Mouse (Mus musculus) heart, adult 9 months (tissue): ENCODE measurements at regions not wholly inside any gene's neighbourhood (a gene's known extent, or its start where the extent isn't known, plus 50 kb on each side); places are given as distances from the start of the nearest gene placed in this dataset.

Source experiments
- DNase-seq, 2 experiments: peaks; one replicate each; pipeline ENCODE4 v3.0.0; 2022; ENCODE audit warnings: low spot score in 2 of 2

DNA sequence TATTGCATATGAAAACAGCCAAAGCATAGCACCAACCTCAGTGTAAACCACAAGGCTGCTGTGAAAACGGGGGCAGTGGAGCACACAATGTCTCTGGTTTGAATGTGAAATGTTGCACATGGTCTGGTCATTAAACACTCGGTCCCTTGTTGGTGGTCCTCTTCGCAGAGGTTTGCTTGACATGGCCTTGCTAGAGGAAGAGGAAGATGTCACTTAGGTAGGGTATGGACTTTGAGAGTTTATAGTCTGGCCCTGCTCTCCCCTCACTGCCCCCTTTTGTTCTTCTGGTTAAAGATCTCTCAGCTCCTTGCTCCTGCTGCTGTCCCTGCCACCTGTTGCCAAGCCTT lies 125.9 kb upstream of the Ift57 start:
- no peak for DNase-seq

DNA sequence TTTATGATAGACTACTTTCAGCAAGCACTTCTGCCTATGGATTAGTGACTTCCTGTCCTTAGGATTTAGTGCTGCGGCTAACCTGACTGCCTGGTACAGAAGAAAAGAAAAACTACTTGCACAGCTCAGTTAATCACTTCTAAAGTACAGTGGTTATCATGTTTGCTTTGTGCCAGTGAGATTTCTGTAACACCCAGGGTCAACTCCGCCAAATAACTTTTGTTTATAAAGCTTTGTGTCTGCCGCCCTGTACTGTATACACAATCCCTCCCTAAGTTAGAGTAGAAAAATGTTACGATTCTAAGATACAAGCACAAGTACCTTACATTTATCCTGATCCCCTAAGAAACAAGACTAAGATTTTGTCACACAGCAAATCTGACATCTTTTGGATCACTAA lies 120.1 kb upstream of the Ift57 start:
- no peak for DNase-seq

DNA sequence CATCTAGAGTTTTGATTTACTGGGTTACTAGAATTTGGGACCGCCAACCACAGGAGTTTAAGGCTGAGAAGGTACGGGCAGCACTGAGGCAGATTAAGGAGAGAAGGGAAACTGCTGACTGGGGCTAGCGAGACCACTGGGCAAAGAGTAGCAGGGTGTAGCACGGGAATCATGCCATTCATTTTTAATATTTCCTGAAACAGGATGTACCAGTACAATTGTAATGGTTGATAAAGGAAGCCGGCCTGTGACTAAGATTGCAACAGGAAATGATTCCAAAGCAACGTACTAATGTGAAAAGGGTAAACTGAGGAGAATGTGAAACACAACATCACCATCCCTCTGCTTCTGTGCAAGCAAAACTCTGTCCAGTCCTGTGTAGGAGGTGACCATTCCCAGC lies 118.3 kb upstream of the Ift57 start:
- peak; percentile 5 to 37 for DNase-seq

DNA sequence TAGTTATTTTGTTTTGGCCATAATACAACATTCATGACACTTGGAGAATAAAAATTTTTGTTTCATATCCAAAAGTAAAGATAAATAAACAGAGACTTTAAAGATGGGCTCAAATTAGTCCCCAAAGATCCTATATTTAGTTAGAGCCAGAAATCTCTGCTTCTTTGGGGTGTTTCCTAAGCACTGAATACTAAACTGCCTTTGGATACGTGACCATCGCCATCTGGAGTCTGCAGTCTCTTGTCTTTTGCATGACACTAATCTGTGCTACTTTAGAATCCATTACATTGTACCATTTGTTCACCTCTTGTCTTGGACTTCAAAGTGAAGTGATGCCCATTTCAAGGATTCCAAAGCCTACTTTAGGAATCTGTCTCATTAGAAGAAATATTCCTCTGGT lies 92.5 kb upstream of the Ift57 start:
- no peak for DNase-seq

DNA sequence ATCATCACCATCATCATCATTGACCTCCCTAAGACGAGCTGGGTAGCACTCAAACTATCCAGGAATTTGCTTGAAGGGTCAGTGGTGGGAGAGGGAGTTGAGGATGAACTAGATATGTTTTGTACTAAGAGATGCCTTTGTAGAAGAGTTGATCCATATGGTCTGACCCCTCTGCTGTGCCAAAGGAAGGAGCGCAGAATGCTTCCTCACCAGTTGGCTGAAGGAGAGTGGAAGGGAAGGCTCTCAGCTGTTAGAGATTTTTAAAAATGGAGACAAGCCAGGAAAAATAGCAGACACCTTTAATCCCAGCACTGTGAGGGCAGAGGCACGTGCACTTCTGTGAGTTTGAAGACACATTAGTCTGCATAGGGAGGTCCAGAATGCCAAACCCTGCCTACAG lies 84.2 kb upstream of the Ift57 start:
- no peak for DNase-seq

DNA sequence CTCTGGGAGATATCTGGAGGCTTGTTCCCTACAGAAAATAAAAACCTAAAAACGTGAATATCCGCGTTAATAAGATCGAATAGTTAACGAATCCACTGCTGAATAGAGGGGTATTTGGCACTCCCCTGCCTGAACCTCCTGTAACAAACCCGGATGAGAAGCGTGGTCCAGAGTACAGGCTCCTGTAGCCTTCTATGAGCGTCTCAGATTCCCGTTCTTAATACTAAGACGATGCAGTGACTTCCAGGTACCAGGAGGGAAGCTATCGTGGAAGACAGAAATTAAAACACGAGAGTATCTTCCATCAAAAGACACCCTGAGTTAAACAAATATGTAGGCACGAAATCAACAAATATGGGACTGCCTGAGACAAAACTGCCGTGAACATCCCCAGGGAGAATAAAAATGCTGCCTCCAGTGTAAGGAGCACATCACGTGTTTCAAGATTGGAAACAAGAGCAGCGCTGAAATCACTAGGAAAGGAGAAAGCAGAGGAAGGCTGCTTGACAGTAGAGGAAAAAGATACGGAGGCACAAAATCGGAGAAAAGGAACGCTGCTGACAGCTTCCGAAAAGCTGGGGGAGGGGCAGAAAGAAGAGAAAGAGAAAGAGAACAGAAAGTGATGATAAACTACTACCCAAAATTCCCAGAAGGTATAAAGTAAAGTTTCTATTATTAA lies 83.6 kb upstream of the Ift57 start:
- DNase-seq: peak in 1 of 2 experiments; percentile 3

DNA sequence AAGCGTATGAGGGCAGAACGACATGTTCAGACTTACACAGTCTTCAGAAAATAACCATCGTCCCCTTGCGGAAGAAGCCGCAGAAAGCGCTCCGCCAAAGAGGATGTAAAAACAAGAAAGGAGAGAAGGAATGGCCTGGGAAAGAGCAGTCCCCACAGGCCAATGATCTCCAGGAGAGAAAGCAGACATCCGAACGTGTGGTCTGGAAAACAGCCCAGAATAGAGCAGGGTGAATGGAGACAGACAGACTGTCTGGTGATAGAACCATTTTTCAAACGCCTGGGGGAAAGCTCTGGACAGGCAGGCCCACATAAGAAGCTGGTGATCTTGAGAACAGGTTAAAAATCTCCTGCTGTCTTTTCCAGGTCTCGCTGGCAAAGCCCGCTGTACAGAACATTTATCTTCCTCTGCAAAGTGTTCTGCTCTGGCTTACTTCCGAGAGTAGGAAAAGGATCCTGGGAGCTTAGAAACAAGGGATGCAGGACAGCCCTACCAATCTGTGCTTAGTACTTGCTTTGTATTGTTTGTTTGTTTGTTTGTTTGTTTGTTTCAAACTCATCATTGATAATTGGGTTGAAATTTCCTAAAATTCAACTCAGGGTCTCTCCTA lies 82.7 kb upstream of the Ift57 start:
- DNase-seq: peak in 1 of 2 experiments; percentile 3

DNA sequence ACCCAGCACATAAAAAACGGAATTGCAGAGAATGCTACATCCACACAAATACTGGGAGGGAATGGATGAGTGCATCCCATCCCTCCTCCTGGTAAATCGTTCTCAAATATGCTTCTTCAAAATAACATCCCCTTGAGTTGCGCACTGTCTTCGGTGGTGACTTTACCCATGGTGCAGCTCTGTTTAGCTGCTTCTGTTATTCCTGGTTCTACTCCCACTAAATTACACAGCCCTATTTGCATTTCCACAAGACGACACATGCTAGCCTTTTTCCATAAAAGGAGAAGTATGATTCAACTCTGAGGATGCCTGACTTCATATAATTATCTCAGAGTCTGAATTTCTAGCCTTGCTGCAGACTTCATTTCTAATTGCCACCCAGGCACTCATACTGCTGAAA lies 65.5 kb upstream of the Ift57 start:
- DNase-seq: no peak

DNA sequence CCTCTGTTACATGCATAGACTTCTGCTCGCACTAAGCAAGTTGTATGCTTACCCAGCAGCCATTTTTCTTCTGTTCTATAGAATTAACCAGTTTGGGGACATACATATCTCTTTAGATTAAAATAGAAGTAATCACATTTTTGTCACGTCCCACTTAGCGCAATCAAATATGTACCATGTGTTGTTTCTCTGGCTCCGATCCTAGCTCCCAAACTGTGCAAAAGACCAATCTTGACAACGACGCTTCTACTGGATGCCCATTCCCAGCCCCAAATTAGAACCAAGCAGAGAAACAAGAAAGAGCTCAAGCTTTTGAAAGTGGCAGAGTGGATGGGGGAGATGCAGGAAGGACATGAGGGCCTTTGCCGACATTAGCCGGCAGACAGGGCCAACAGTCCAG lies 63.5 kb upstream of the Ift57 start:
- no peak for DNase-seq

DNA sequence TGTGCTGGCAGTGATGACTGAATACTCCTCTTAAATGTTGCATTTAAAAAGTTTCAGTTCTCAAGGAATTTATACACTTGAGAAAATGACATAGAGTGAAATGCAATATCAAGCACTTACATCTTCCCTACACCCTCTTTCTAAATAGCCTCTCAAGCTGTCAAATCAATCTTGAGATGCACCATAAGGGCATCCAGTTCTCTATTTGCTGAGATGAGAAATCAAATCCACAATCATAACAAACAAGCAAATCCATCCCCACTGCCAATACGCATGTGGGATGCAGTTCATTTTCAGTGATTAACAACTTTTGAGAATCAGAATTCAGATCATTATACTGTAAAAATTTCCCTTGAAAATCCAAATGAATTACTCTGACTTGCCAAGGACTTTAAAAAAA lies 62.6 kb upstream of the Ift57 start:
- no peak for DNase-seq

DNA sequence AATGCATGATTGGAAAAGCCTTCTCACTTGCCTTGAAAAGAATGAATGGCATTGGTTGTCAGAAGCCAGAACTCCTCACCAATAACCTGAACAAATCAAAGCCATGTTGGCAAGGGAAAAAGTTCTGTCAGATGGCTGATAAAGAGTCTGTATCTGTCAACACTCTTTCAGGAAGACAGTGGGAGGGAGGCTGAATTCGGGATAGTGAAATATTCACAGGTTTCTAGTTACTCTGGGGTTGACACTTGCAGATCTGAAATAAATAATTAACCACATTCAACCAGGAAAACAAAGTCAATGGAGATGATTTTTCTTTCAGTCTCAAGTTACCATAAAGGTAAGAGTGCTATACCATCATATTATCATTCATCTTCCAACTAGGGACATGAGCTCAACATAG lies 56.3 kb upstream of the Ift57 start:
- DNase-seq: no peak

DNA sequence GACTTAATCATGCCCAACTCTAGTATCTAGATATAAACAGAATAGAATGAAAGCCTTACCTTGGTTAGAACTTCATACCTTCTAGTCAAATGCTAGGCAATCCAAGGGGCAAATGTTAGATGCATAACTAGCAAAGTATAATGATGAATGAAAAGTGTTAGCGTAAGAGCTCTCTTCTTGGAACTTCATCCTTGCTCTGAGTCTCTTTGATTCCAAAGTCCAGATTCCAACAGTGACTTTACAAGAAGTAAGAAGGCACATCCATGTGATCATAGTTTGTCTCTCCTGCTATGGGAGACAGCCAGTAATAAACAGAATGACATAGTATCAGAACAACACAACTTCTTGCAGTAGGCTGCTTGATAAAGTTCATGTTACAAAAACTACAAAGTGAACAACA lies 54.6 kb upstream of the Ift57 start:
- DNase-seq: no peak

DNA sequence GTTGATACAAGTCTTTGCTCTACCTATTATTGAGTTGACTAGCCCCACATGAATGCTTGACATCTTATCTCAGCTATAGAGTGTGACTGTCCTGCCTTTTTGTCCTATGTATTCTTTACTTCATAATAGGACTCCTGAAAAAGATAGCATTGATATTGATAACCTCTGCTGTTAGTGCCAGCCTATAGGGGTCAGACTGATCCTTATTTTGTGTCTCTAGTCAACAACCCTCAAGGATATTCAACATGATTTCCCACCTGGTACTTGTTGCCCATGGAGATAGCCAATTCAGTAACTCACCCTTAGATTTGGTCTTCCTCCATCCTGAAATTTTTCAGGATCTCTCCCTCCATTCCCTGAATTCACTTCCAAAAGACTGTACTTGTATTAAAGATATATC lies 52.6 kb upstream of the Ift57 start:
- no peak for DNase-seq
